Mouse (Mus musculus): ENCODE measurements around the gene Tmem143.
"Not testable (repeated sequence)": the region's sequence is repeated elsewhere in the genome, so short reads cannot be mapped to it uniquely, and the experiment has no call there.

Gene Tmem143

GRCm38 (mm10) chr7:45896517-45897257 lies at the start of gene Tmem143, which contains the start of gene Syngr4:
Gene Tmem143 (plus strand): TSS chr7:45896941.
Gene Syngr4 (minus strand): TSS chr7:45896714.
- DNase-seq (ENCODE audit: low read depth, low spot score) = peak; percentile 98

GRCm38 (mm10) chr7:45848447-45849027 lies 48.2 kb upstream of the Tmem143 start:
- no peak for DNase-seq (ENCODE audit: low read depth, low spot score)

GRCm38 (mm10) chr7:45850661-45851060 lies 46.1 kb upstream of the Tmem143 start:
- DNase-seq (ENCODE audit: low read depth, low spot score) = no peak

GRCm38 (mm10) chr7:45853089-45853488 lies 43.7 kb upstream of the Tmem143 start:
- no peak for DNase-seq (ENCODE audit: low read depth, low spot score)

GRCm38 (mm10) chr7:45856950-45857901 lies 39.5 kb upstream of the Tmem143 start:
- no peak for DNase-seq (ENCODE audit: low read depth, low spot score)

- DNase-seq (ENCODE audit: low read depth, low spot score) = no peak
These were observed 37.7 kb upstream of the Tmem143 start for GRCm38 (mm10) chr7:45859008-45859407.

GRCm38 (mm10) chr7:45862804-45863203 lies 33.9 kb upstream of the Tmem143 start:
- no peak for DNase-seq (ENCODE audit: low read depth, low spot score)

- DNase-seq (ENCODE audit: low read depth, low spot score) = no peak
These were observed 32.3 kb upstream of the Tmem143 start for GRCm38 (mm10) chr7:45864435-45864834.

GRCm38 (mm10) chr7:45865925-45866910 lies 30.5 kb upstream of the Tmem143 start:
- peak; percentile 78 for DNase-seq (ENCODE audit: low read depth, low spot score)

- DNase-seq (ENCODE audit: low read depth, low spot score) = no peak
These were observed 28.9 kb upstream of the Tmem143 start for GRCm38 (mm10) chr7:45867871-45868270.

GRCm38 (mm10) chr7:45869107-45869670 lies 27.6 kb upstream of the Tmem143 start:
- DNase-seq (ENCODE audit: low read depth, low spot score) = no peak

GRCm38 (mm10) chr7:45869787-45870186 lies 27.0 kb upstream of the Tmem143 start:
- no peak for DNase-seq (ENCODE audit: low read depth, low spot score)

GRCm38 (mm10) chr7:45870282-45871058 lies 26.3 kb upstream of the Tmem143 start:
- no peak for DNase-seq (ENCODE audit: low read depth, low spot score)

- peak; percentile 73 for DNase-seq (ENCODE audit: low read depth, low spot score)
These were observed 24.1 kb upstream of the Tmem143 start, which contains the start of gene Kdelr1 for GRCm38 (mm10) chr7:45872624-45873023. Gene Kdelr1 (plus strand): TSS chr7:45872772.

- no peak for DNase-seq (ENCODE audit: low read depth, low spot score)
These were observed 23.4 kb upstream of the Tmem143 start for GRCm38 (mm10) chr7:45873061-45873947.

- no peak for DNase-seq (ENCODE audit: low read depth, low spot score)
These were observed 19.8 kb upstream of the Tmem143 start for GRCm38 (mm10) chr7:45876895-45877294.

GRCm38 (mm10) chr7:45878278-45878677 lies 18.5 kb upstream of the Tmem143 start, which contains the start of gene Grin2d:
Gene Grin2d (minus strand): TSS chr7:45878378.
- DNase-seq (ENCODE audit: low read depth, low spot score) = not testable (repeated sequence)

GRCm38 (mm10) chr7:45880531-45880930 lies 16.2 kb upstream of the Tmem143 start:
- no peak for DNase-seq (ENCODE audit: low read depth, low spot score)
